Mouse (Mus musculus) hematopoietic stem cell, adult 5-6 weeks (primary cell): ENCODE measurements around the gene Akap13. TPM values are rescaled to one million over a fixed set of nuclear protein-coding genes. Genes with fewer than 3 reads are reported as not detected.
"Not testable (repeated sequence)": the region's sequence is repeated elsewhere in the genome, so short reads cannot be mapped to it uniquely, and the experiment has no call there.

Source experiments
- ATAC-seq, 2 experiments: fragments of 125-278 bp in 1 of 2; replicated peaks in 1 of 2; 2 replicates each; pipeline ENCODE4 v1.8.0; 2016 to 2017; ENCODE audit warnings: inconsistent platforms in 2 of 2, mild to moderate bottlenecking in 2 of 2, moderate number of reproducible peaks in 2 of 2, low read depth in 1 of 2, moderate TSS enrichment in 1 of 2; ENCODE audit not compliant: low FRiP score in 2 of 2, poor library complexity in 2 of 2, severe bottlenecking in 2 of 2, insufficient read depth in 1 of 2, low TSS enrichment in 1 of 2
- total RNA-seq: library from RNA; stranded (forward); fragments of 172-1452, 232-1000 nt; gene quantifications from 2 replicates; pipeline ENCODE4 v1.2.3, GENCODE M21; 2017

Akap13 gene
- total RNA-seq, 1 experiment from 2014 or later: 299 TPM

- peak in 1 of 2 experiments; percentile 22; a peak in 1 of 4 replicates for ATAC-seq
These were observed 145.2 kb downstream of the Akap13 start for GRCm38 (mm10) chr7:75600360-75601075.

GRCm38 (mm10) chr7:75607248-75607647, 151.9 kb downstream of the Akap13 start:
- ATAC-seq: no peak

- ATAC-seq: no peak
These were observed 153.4 kb downstream of the Akap13 start for GRCm38 (mm10) chr7:75608716-75609115.

GRCm38 (mm10) chr7:75609456-75610262, 154.3 kb downstream of the Akap13 start:
- ATAC-seq: 0 out of 4 replicates have a peak, but pooled peaks of 1 of the 2 experiments have one; percentile 8

GRCm38 (mm10) chr7:75610391-75610790, 155.1 kb downstream of the Akap13 start:
- ATAC-seq: peak; percentile 40; a peak in 3 of 4 replicates

- ATAC-seq: no peak; a peak in 1 of 4 replicates
These were observed 156.1 kb downstream of the Akap13 start for GRCm38 (mm10) chr7:75611261-75611950.

- ATAC-seq: peak; percentile 84 to 87
These were observed 156.8 kb downstream of the Akap13 start for GRCm38 (mm10) chr7:75612000-75612682.

GRCm38 (mm10) chr7:75612683-75613053, 157.3 kb downstream of the Akap13 start:
- no peak for ATAC-seq

GRCm38 (mm10) chr7:75613240-75613639, 157.9 kb downstream of the Akap13 start:
- ATAC-seq: no peak

GRCm38 (mm10) chr7:75614826-75615225, 159.5 kb downstream of the Akap13 start:
- no peak for ATAC-seq

- ATAC-seq: not testable (repeated sequence)
These were observed 161.9 kb downstream of the Akap13 start for GRCm38 (mm10) chr7:75617246-75617645.

- ATAC-seq: no peak
These were observed 163.4 kb downstream of the Akap13 start for GRCm38 (mm10) chr7:75618699-75619098.

GRCm38 (mm10) chr7:75619875-75620274, 164.5 kb downstream of the Akap13 start:
- no peak for ATAC-seq

GRCm38 (mm10) chr7:75620395-75620960, 165.1 kb downstream of the Akap13 start:
- no peak for ATAC-seq

- no peak for ATAC-seq
These were observed 165.6 kb downstream of the Akap13 start for GRCm38 (mm10) chr7:75620976-75621375.

GRCm38 (mm10) chr7:75627831-75628230, 172.5 kb downstream of the Akap13 start:
- no peak for ATAC-seq

GRCm38 (mm10) chr7:75629669-75630068, 174.3 kb downstream of the Akap13 start:
- ATAC-seq: no peak
